Mouse (Mus musculus): ENCODE results near the gene Efemp1. TPM values are rescaled to one million over a fixed set of nuclear protein-coding genes. Genes with fewer than 3 reads are reported as not detected.
A peak's percentile ranks its signal among the peaks of the same experiment; 100 is the strongest.

Gene Efemp1
- 2.3 and 2.4 TPM in 2 replicates for polyA plus RNA-seq (2015; fragmentation: Nextera tagmentation; extraction: Ambion mirVana)

DNA sequence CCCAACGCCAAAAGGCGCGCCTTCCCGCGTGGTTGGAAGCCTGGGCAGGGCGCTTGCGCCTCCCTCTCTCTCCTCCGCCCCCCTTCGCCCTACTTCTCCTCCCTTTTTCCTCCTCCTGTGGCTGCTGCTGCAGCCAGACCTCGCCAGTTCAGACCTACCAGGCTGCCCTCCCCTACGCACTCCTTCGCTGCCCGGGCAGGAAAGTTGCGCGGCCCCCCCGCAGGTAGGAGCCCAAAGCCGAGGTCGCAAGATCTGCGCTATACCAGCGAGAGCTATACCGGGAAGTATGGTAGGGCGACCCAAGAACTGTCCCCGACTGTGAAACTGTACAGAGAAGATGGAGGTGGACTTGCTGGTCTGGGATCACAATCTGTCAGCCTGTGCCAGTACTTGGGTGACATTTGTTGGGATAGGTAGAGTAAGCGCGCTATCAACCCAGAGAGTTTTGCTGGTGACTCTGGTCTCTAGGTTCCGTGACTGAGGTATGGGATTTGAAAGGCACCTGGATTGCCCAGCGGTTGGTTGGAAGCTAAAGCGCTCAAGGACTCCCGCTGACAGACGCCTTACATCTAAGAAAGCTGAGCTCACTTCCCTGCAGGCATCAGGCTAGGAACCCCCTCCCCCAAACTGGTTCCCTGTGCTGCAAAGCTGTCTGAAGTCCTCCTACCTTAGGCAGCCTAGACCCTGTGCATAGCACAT is at the start of gene Efemp1:
Efemp1 (plus strand) TSS at position 103 of the 699 bp plus-strand sequence.
- H3K9ac ChIP-seq: no peak within 1 kb of the TSS
- no peaks in the 10 kb centered on the region for H3K36me3 ChIP-seq
- ATAC-seq (ENCODE audit: low read depth) (peak; percentile 41; the same call in 1 of the 2 replicates), DNase-seq (no peak)
- H3K4me2 ChIP-seq: peak within 1 kb of the TSS; percentile 63
- H3K9me3 ChIP-seq (replicated peaks): no peaks in the 10 kb centered on the region
- WGBS (ENCODE audit: insufficient replicate concordance): under 1% methylated on average over 29 of the region's 30 CpGs
- H3K27me3 ChIP-seq: peaks cover 23% of the 10 kb centered on the region
- H3K4me1 ChIP-seq (replicated peaks): no peaks in the 10 kb centered on the region
- H3K27ac ChIP-seq: no peak within 1 kb of the TSS
- peak within 1 kb of the TSS; percentile 44 for H3K4me3 ChIP-seq (replicated peaks)

DNA sequence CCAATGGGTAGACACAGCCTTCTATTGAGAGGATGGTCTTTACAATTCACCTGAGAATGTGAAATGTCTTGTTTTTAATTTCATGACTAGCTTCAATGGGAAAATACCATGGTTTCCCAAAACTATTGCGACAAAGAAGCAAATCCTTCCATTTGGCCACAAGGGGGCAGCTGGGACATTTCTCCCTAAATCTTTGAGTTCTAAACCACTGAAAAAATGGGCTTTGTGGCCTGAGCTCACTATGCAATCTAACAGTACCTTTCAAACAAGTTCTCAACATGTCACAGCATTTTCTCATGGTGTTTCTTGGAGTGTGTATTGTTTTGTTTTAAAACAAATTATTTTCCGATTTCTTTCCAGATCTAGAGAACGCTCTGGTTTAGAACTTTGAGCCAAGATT is 44.3 kb upstream of the Efemp1 start:
- H3K4me1 ChIP-seq (replicated peaks): no peaks in the 10 kb centered on the region
- WGBS (ENCODE audit: insufficient replicate concordance): 55% methylated on average over 3 of the region's 3 CpGs

DNA sequence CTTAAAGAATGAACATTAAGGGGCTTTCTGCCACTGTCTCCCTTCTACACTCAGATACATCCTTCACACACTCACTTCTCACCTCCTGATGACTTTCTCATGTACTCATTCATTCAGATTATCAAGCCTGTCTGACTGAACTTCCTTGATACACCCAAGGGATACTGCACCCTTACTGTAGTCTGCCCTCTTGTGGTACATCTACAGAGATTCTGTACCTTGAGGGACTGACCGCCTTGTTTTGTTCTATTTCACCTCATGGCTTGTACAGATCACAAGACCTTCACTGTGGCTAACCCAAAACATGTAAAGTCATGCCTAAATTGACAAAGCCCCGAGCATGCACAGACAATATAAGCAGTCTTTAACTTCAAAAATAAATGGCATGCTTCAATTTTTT is 41.1 kb upstream of the Efemp1 start:
- Histone ChIP-seq H3K4me1 (replicated peaks) (no peaks in the 10 kb centered on the region), H3K9me3 (replicated peaks) (no peaks in the 10 kb centered on the region), H3K4me3 (replicated peaks) (no peak overlapping the region), H3K27me3 (no peaks in the 10 kb centered on the region), H3K36me3 (no peaks in the 10 kb centered on the region), H3K27ac (no peak overlapping the region), H3K9ac (no peak overlapping the region), H3K4me2 (no peak overlapping the region)
- 48% methylated on average over 2 of the region's 2 CpGs for WGBS (ENCODE audit: insufficient replicate concordance)
- ATAC-seq (ENCODE audit: low read depth) (no peak), DNase-seq (no peak)

More for the DNA sequence above, 44.3 kb upstream of the Efemp1 start:
- Histone ChIP-seq H3K4me3 (replicated peaks) (no peak overlapping the region), H3K9ac (no peak overlapping the region), H3K36me3 (no peaks in the 10 kb centered on the region), H3K27ac (no peak overlapping the region), H3K9me3 (replicated peaks) (no peaks in the 10 kb centered on the region), H3K27me3 (no peaks in the 10 kb centered on the region), H3K4me2 (no peak overlapping the region)
- no peak for ATAC-seq (ENCODE audit: low read depth)
- no peak for DNase-seq

DNA sequence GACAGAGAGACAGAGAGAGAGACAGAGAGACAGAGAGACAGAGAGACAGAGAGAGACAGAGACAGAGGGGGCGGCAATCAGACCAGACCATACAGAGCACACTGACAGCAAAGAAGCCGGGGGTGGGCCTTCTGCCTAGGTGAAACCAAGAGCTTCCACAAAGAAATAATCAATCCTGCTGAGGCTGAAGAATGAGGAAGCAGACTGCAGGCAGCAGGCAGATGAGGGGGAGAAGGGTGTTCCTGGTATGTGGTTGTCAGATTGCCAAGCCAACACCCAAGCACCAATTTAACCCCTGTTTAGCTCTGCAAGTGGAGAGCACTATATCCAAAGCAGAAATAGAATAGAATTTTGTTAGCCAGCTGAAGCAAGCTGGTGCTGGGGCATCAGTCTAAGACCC is 40.4 kb upstream of the Efemp1 start:
- ATAC-seq (ENCODE audit: low read depth): no peak
- 53% methylated on average over 2 of the region's 2 CpGs for WGBS (ENCODE audit: insufficient replicate concordance)
- H3K4me2 ChIP-seq: no peak overlapping the region

DNA sequence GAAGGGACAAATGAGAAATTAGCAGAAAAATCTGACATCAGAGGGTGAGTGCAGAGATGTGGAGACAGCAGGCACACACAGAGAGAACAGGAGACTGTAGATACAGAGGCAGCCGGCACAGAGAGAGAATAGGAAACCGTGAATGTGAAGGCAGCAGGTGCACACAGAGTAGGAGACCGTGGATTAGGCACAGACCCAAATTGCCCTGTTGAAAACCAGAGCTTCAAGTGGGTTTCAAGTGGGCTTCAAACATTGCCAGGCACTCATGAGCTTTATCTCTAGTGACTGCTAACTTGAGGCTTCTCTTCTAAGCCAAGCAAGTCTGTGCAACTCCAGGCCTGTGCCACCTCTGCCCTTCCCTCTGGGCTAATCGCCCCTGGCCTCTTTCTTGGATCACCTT is 35.6 kb upstream of the Efemp1 start:
- Histone ChIP-seq H3K9ac (no peak overlapping the region), H3K27ac (no peak overlapping the region), H3K4me2 (no peak overlapping the region), H3K4me3 (replicated peaks) (no peak overlapping the region), H3K9me3 (replicated peaks) (no peaks in the 10 kb centered on the region), H3K27me3 (no peaks in the 10 kb centered on the region), H3K36me3 (no peaks in the 10 kb centered on the region), H3K4me1 (replicated peaks) (no peaks in the 10 kb centered on the region)
- no peak for ATAC-seq (ENCODE audit: low read depth)
- 64% methylated on average over 4 of the region's 4 CpGs for WGBS (ENCODE audit: insufficient replicate concordance)
- no peak for DNase-seq

More for the DNA sequence above, 40.4 kb upstream of the Efemp1 start:
- no peaks in the 10 kb centered on the region for H3K27me3 ChIP-seq
- no peak overlapping the region for H3K27ac ChIP-seq
- no peaks in the 10 kb centered on the region for H3K9me3 ChIP-seq (replicated peaks)
- no peak for DNase-seq
- H3K4me1 ChIP-seq (replicated peaks): no peaks in the 10 kb centered on the region
- no peaks in the 10 kb centered on the region for H3K36me3 ChIP-seq
- no peak overlapping the region for H3K4me3 ChIP-seq (replicated peaks)
- H3K9ac ChIP-seq: no peak overlapping the region

DNA sequence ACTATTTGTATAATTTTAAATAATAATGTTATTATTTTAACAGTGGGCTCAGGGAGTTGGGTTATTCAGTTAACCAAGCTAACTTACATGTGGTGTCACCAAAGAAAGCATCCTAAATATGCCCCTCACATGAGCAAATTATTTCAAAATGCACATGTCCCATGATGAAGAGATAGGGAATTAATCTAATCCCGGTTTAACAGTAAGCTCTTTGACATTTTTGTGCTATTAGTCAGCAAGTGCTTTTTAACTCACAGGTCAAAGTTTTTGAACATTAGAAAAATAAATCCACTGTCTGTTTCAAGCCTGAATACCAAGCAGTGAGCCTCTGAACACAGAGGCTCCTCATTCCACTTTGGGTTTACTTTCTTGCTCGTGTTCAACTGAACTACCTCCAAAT is 26.1 kb upstream of the Efemp1 start:
- WGBS (ENCODE audit: insufficient replicate concordance): 67% methylated on average over 2 of the region's 2 CpGs
- Histone ChIP-seq H3K4me3 (replicated peaks) (no peak overlapping the region), H3K36me3 (no peaks in the 10 kb centered on the region), H3K4me2 (no peak overlapping the region), H3K9ac (no peak overlapping the region), H3K4me1 (replicated peaks) (no peaks in the 10 kb centered on the region), H3K27ac (no peak overlapping the region), H3K9me3 (replicated peaks) (no peaks in the 10 kb centered on the region), H3K27me3 (no peaks in the 10 kb centered on the region)
- no peak for DNase-seq
- no peak for ATAC-seq (ENCODE audit: low read depth)

DNA sequence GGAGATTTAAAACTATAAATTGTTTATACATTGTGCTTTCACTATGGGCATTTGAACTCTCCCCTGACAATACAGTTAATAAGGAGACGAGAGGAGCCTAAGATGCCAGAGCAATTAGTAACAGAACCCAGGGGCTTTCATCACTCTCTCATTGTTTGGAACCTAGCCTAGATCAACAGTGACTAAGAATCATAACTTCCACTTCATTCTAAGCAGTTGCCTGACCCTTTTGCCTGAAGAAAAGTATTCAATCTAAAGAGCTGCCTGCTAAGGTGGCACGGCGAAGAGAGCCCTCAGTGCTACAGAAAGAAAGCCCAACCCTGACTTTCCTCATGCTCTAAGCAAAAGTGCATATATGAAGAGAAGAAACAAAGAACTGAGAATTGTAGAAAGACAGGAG is 19.2 kb upstream of the Efemp1 start:
- 58% methylated on average over 3 of the region's 3 CpGs for WGBS (ENCODE audit: insufficient replicate concordance)
- Histone ChIP-seq H3K27me3 (no peaks in the 10 kb centered on the region), H3K27ac (no peak overlapping the region), H3K4me2 (no peak overlapping the region), H3K4me3 (replicated peaks) (no peak overlapping the region), H3K9ac (no peak overlapping the region), H3K4me1 (replicated peaks) (no peaks in the 10 kb centered on the region), H3K9me3 (replicated peaks) (no peaks in the 10 kb centered on the region), H3K36me3 (no peaks in the 10 kb centered on the region)
- DNase-seq (no peak), ATAC-seq (ENCODE audit: low read depth) (no peak)

DNA sequence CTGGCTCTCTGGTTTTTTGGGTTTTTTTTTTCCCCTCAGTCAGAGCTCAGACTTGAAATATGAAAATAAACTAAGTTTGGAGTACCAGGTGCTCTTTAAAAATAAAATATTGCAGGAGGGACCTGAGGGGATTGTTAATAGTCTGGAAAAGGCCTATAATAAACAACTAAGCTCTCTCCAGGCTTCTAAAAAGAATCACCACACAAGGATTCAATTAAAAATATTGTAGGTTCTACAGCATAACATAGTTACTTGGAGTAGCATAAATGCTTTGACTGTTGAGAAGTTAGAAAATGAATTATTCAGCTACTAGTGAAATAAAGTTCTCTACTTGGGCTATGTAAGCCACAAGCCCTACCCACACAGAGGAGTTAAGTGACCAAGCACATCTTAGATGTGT is 17.9 kb upstream of the Efemp1 start:
- no peaks in the 10 kb centered on the region for H3K27me3 ChIP-seq
- ATAC-seq (ENCODE audit: low read depth): no peak
- H3K9me3 ChIP-seq (replicated peaks): no peaks in the 10 kb centered on the region
- H3K27ac ChIP-seq: no peak overlapping the region
- no peak for DNase-seq
- no peak overlapping the region for H3K4me2 ChIP-seq
- H3K9ac ChIP-seq: no peak overlapping the region
- no peaks in the 10 kb centered on the region for H3K4me1 ChIP-seq (replicated peaks)
- no peak overlapping the region for H3K4me3 ChIP-seq (replicated peaks)
- H3K36me3 ChIP-seq: no peaks in the 10 kb centered on the region

DNA sequence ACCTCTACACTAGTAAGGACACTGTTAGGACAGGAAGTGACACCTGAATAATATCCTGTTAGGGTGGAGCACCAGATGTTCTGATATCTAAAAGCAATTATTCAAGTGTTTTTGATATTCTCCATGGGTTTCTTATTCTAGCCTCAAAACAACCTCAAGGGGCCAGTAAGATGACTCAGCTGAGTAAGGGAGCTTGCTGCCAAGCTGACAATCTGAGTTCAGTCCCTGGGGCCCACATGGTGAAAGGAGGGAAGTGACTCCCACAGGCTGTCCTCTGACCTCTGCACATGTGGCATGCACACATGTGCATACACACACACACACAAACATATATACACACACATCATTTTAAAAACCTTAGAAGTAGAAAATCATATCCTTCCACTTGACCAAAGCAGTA is 3.2 kb upstream of the Efemp1 start:
- Histone ChIP-seq H3K9ac (no peak overlapping the region), H3K4me1 (replicated peaks) (no peaks in the 10 kb centered on the region), H3K4me3 (replicated peaks) (no peak overlapping the region), H3K27ac (no peak overlapping the region), H3K36me3 (no peaks in the 10 kb centered on the region), H3K4me2 (no peak overlapping the region), H3K9me3 (replicated peaks) (no peaks in the 10 kb centered on the region), H3K27me3 (peaks cover 23% of the 10 kb centered on the region)
- no peak for ATAC-seq (ENCODE audit: low read depth)
- DNase-seq: no peak

DNA sequence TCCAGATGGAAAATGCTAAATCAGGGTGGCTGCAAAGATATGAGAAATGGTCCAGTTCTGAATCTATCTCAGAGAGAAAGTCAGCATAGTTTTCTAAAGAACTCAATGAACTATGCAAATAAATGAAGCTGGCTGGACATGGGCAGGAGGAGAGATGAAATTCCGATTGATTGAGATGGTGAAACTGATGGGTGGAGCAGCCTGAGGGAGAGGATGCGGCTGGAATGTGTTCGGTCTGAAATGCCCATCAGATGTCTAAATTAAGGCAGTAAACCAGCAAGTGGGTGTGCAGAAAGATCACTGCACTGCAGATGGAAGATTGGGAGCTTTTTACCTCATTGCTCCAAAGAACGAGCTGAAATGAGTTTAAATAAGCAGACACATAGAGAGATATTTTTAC is 1.4 kb upstream of the Efemp1 start:
- H3K4me1 ChIP-seq (replicated peaks): no peaks in the 10 kb centered on the region
- H3K4me3 ChIP-seq (replicated peaks): no peak overlapping the region
- no peak overlapping the region for H3K9ac ChIP-seq
- H3K27me3 ChIP-seq: peaks cover 23% of the 10 kb centered on the region
- no peak overlapping the region for H3K4me2 ChIP-seq
- ATAC-seq (ENCODE audit: low read depth): no peak
- no peaks in the 10 kb centered on the region for H3K9me3 ChIP-seq (replicated peaks)
- no peaks in the 10 kb centered on the region for H3K36me3 ChIP-seq
- no peak for DNase-seq
- 59% methylated on average over 4 of the region's 4 CpGs for WGBS (ENCODE audit: insufficient replicate concordance)
- no peak overlapping the region for H3K27ac ChIP-seq

DNA sequence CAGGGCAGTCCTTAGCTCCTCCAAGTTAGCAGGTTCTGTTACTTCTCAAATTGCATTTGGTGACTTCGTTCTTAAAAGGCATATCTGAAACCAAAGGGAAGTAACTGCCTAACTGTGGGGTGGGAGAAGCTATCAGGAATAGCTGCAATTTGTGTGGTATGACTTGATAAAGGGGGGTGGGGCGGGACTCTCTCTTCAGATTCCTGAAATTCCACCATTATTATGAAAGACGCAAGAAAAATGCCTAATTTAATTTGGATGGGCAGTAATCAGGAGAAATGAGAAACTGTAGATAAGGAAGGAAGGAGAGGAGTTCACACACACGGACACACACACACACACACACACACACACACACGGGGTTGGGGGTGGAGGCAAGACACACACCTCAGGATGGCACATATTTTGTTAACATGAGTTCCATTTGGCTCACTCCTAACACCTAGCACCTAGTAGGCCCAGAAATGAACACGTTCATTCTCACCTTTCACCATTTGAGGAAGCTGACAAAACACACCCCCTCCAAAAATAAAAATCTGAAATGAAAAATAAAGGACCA is 564 bp upstream of the Efemp1 start:
- no peaks in the 10 kb centered on the region for H3K36me3 ChIP-seq
- H3K4me1 ChIP-seq (replicated peaks): no peaks in the 10 kb centered on the region
- H3K9ac ChIP-seq: no peak overlapping the region
- 19% methylated on average over 6 of the region's 6 CpGs for WGBS (ENCODE audit: insufficient replicate concordance)
- ATAC-seq (ENCODE audit: low read depth): no peak
- DNase-seq: no peak
- no peaks in the 10 kb centered on the region for H3K9me3 ChIP-seq (replicated peaks)
- peaks cover 23% of the 10 kb centered on the region for H3K27me3 ChIP-seq
- no peak overlapping the region for H3K4me3 ChIP-seq (replicated peaks)
- no peak overlapping the region for H3K27ac ChIP-seq
- no peak overlapping the region for H3K4me2 ChIP-seq

DNA sequence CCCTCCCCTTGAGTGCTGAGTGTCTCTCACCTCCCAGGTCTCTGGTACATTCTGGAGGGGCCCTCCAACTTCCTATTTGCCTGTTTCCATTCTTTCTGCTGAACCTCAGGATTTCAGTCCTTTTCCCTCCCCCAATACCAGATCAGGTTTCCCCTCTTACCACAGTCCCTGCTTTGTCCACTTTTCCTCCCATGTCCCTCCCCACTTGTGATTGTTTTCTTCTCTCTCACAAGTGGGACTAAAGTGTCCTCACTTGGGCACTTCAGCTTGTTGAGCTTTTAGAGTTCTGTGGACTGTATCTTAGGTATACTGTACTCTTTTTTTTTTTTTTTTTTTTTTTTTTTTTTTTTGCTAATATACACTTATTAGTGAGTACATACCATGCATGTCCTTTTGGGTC is 6.1 kb downstream of the Efemp1 start:
- peaks cover 6% of the 10 kb centered on the region; the same call in 1 of the 2 replicates for H3K27me3 ChIP-seq
- no peaks in the 10 kb centered on the region for H3K9me3 ChIP-seq (replicated peaks)
- H3K27ac ChIP-seq: no peak overlapping the region
- H3K4me2 ChIP-seq: no peak overlapping the region
- DNase-seq (no peak), ATAC-seq (ENCODE audit: low read depth) (no peak)
- no peak overlapping the region for H3K4me3 ChIP-seq (replicated peaks)
- H3K9ac ChIP-seq: no peak overlapping the region
- no peaks in the 10 kb centered on the region for H3K36me3 ChIP-seq
- H3K4me1 ChIP-seq (replicated peaks): no peaks in the 10 kb centered on the region

Data from liver, embryonic 13.5 days (tissue).